Mouse (Mus musculus) bone marrow macrophage, adult 2 months (primary cell): ENCODE data around the gene Tpo. TPM values are rescaled to one million over a fixed set of nuclear protein-coding genes. Genes with fewer than 3 reads are reported as not detected.

Experiments used
- H3K27ac ChIP-seq: 2 replicates; pipeline ENCODE4 v1.5.1; 2012; ENCODE audit warnings: low read depth, low read length; ENCODE audit not compliant: insufficient read depth
- H3K4me1 ChIP-seq: 2 replicates; pipeline ENCODE4 v1.6.1; 2012; ENCODE audit warnings: low read length; ENCODE audit not compliant: control insufficient read depth, insufficient read depth
- H3K4me3 ChIP-seq: 2 replicates; pipeline ENCODE4 v1.5.1; 2012; ENCODE audit warnings: mild to moderate bottlenecking, low read length, moderate library complexity; ENCODE audit not compliant: insufficient read depth
- CTCF ChIP-seq: IDR thresholded peaks from 2 replicates; pipeline ENCODE4 v1.5.1; 2012; ENCODE audit warnings: low read depth, mild to moderate bottlenecking, low read length, moderate library complexity
- POLR2A ChIP-seq: IDR thresholded peaks from 2 replicates; pipeline ENCODE4 v1.6.1; 2012; ENCODE audit warnings: mild to moderate bottlenecking, low read depth, low read length, borderline replicate concordance
- polyA plus RNA-seq: library from polyadenylated mRNA; stranded (reverse); fragments of >200 nt; gene quantifications from 2 replicates; pipeline ENCODE4 v1.2.4, GENCODE M21; 2012; ENCODE audit not compliant: missing spikeins, insufficient read depth, insufficient read length

The Tpo gene
- polyA plus RNA-seq, 1 experiment = not detected

DNA sequence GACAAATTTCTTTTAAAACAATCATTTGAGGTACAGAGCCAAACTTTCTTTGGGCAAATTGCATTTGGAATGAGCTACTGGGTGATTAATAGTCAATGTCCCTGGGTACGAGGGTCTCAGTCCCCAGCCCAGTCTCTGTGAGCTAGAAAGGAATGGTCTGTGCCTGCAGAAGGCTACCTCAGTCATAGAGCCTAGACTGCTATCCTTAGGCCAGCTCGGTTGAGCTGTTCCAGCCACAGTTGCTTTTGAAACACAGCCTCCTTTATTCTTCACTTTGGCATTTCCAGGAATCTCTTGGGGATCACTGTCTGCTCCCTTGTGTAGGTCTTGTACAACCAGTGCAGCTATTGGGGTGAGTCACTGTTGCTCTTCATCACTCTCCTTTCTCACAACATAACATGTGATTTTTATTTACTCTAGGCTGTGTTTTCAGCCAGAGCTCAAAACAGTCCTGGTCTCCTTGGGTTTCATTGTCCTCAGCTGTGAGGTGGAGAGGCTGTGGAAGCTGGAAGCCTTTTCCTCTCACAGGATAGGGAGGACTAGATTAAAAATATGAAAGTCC is 108.1 kb downstream of the Tpo start:
- H3K4me3 ChIP-seq = no peak overlapping the region
- no peaks in the 10 kb centered on the region for H3K4me1 ChIP-seq
- TF ChIP-seq CTCF (no peak), POLR2A (no peak)
- no peak overlapping the region for H3K27ac ChIP-seq

DNA sequence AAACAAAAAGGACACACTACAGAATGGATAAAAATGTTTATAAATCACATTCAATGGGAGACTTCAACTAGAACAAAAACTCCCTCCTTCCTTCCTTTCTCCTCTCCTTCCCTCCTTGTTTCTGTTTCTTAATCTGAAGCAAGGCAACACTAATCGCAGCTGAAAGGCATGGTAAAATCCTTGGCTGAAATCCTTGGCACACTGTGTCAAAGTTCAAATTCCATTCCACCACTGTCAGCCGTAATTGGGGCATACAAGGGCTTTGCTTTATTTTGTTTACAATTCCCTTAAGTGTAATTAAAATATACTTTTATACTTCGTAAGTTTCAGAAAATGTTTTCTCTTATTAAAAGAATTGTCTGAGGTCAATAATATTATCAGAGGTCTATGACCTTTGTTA is 108.9 kb downstream of the Tpo start:
- no peak for TF ChIP-seq CTCF
- no peak for TF ChIP-seq POLR2A
- Histone ChIP-seq H3K4me1 (no peaks in the 10 kb centered on the region), H3K27ac (no peak overlapping the region)

DNA sequence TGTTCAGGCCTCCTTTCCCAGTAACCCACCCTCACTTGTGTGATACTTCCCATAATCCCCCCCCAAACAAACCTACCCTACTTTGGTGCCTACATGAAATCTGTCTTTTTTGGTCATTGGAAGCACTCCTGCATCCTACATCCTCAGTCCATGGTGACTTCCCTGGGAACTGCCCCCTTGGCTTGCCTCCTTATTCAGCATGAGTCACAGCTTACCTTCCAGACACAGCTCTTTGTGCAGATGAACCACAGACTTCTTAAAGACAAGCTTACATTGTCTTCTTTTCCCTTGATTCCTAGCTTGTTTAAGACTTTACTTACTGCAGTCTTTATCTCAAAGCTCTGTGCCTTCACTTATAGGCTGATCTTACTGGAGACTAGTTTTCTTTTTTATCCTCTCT is 112.0 kb downstream of the Tpo start:
- TF ChIP-seq CTCF (no peak), POLR2A (no peak)
- no peak overlapping the region for H3K4me3 ChIP-seq
- H3K4me1 ChIP-seq = no peaks in the 10 kb centered on the region
- H3K27ac ChIP-seq = no peak overlapping the region

More for the DNA sequence above, 108.9 kb downstream of the Tpo start:
- H3K4me3 ChIP-seq = no peak overlapping the region

DNA sequence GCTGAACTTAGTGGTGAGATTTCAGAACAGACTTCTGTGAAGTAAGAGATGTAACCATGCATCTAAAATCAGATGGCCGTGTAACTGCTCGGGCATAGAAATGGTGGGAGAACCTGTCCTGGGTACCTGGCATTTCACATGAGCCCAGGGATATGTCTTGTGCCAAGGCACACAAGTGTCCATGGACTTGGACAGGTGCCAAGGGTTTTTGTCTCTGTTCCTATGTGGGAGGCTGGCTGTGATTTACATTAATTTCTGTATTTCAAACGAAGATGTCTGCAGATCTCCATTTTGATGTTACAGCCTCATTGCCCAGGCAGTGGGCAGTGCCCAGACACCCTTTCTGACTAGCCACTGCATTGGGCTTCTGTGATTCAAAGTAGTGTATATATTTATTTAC is 115.3 kb downstream of the Tpo start:
- Histone ChIP-seq H3K4me3 (no peak overlapping the region), H3K27ac (no peak overlapping the region), H3K4me1 (no peaks in the 10 kb centered on the region)
- no peak for TF ChIP-seq CTCF
- TF ChIP-seq POLR2A = no peak

DNA sequence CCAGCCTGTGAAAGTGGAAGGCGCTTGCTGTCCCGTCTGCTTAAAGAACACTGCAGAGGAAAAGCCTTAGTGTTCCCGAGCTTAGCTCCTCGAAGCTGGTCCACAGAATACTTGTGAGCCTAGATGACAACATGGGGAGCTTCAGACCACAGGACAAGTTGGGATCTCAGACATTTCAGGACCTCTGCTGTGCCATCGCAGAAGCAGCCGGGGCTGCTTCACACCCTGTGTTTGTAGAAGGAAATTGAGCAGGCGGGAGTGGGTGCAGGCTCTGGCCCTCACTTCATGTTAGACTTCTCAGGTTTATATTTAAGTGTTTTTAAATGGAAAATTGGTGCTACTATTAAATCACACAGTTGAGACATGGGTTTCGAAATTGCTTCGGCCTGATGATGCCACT is 116.9 kb downstream of the Tpo start:
- no peak overlapping the region for H3K27ac ChIP-seq
- H3K4me1 ChIP-seq = no peaks in the 10 kb centered on the region
- TF ChIP-seq POLR2A (no peak), CTCF (no peak)
- no peak overlapping the region for H3K4me3 ChIP-seq

DNA sequence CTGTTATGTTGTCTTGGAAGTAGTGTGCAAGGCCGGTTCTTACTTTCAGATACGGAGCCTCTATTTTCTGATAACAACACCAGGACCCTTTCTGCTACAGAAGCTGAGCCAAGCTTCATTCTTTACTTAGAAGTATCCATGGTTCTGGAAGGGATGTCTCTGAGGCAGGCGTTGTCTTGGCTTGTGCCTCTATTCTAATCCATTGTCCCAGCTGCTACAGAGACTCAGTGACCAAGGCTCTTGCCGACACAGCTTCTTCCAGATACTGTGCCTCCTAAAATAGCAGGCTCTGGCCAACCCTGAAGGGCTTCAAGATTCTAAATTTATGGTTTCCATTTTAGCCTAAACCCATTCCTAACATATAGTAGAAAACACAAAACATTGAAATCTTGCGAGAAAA is 123.7 kb downstream of the Tpo start:
- no peak overlapping the region for H3K4me3 ChIP-seq
- H3K4me1 ChIP-seq = no peaks in the 10 kb centered on the region
- TF ChIP-seq POLR2A = no peak
- TF ChIP-seq CTCF = no peak
- no peak overlapping the region for H3K27ac ChIP-seq

DNA sequence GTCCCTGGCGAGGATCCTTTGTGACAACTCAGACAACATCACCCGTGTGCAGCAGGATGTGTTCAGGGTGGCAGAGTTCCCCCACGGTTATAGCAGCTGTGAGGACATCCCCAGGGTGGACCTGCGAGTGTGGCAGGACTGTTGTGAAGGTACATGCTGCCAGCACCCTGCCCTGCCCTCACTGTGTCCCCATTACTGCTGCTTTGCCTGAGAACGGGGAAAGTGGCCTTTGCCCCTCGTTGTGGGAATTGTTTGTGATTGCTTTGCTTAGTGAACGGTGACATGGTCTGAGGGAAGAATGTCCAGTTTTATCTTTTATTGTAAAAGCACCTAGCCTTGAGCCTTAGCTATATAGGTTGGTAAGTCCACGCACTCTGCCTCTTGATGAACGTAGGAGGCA is 125.8 kb downstream of the Tpo start:
- TF ChIP-seq CTCF (no peak), POLR2A (no peak)
- Histone ChIP-seq H3K4me1 (no peaks in the 10 kb centered on the region), H3K4me3 (no peak overlapping the region), H3K27ac (no peak overlapping the region)

Other genes with a start within 250 kb of the Tpo start
- 0.72 and 0.83 TPM in 2 replicates for gene Pxdn, start 195.0 kb downstream of the Tpo start, polyA plus RNA-seq
- not detected in 2 replicates for gene Sntg2, start 240.8 kb upstream of the Tpo start, polyA plus RNA-seq